Mouse (Mus musculus): Measurements from ENCODE around the gene Zcwpw1. TPM values are rescaled to one million over a fixed set of nuclear protein-coding genes. Genes with fewer than 3 reads are reported as not detected.

Gene Zcwpw1
- polyA plus RNA-seq, 1 experiment from 2014 or later: 17.5 TPM

Other genes with a start within 250 kb of the Zcwpw1 start
- gene Actl6b, start 234.3 kb upstream of the Zcwpw1 start, polyA plus RNA-seq (2016; fragmentation: Nextera tagmentation; extraction: Ambion mirVana): 4.5 and 5.4 TPM in 2 replicates
- 1.7 and 2.2 TPM in 2 replicates for gene Tfr2, start 218.0 kb upstream of the Zcwpw1 start, polyA plus RNA-seq (2016; fragmentation: Nextera tagmentation; extraction: Ambion mirVana)
- gene Mospd3, start 186.7 kb upstream of the Zcwpw1 start, polyA plus RNA-seq (2016; fragmentation: Nextera tagmentation; extraction: Ambion mirVana): 15.9 and 17.2 TPM in 2 replicates
- gene Pcolce, start 174.0 kb upstream of the Zcwpw1 start, polyA plus RNA-seq (2016; fragmentation: Nextera tagmentation; extraction: Ambion mirVana): 122 and 128 TPM in 2 replicates
- gene Fbxo24, start 158.8 kb upstream of the Zcwpw1 start, polyA plus RNA-seq (2016; fragmentation: Nextera tagmentation; extraction: Ambion mirVana): 0.17 and 0.36 TPM in 2 replicates
- 36.7 and 46.5 TPM in 2 replicates for gene Lrch4, start 158.7 kb upstream of the Zcwpw1 start, polyA plus RNA-seq (2016; fragmentation: Nextera tagmentation; extraction: Ambion mirVana)
- gene Gm20605, start 158.6 kb upstream of the Zcwpw1 start, polyA plus RNA-seq (2016; fragmentation: Nextera tagmentation; extraction: Ambion mirVana): 14.2 and 14.6 TPM in 2 replicates
- gene Sap25, start 146.5 kb upstream of the Zcwpw1 start, polyA plus RNA-seq (2016; fragmentation: Nextera tagmentation; extraction: Ambion mirVana): 9.0 and 9.2 TPM in 2 replicates
- gene Irs3, start 142.1 kb upstream of the Zcwpw1 start, polyA plus RNA-seq (2016; fragmentation: Nextera tagmentation; extraction: Ambion mirVana): 0.16 and 0.34 TPM in 2 replicates
- 21.3 and 23.0 TPM in 2 replicates for gene Agfg2, start 103.1 kb upstream of the Zcwpw1 start, polyA plus RNA-seq (2016; fragmentation: Nextera tagmentation; extraction: Ambion mirVana)
- 3.0 and 3.6 TPM in 2 replicates for gene Nyap1, start 46.2 kb upstream of the Zcwpw1 start, polyA plus RNA-seq (2016; fragmentation: Nextera tagmentation; extraction: Ambion mirVana)
- gene Tsc22d4, start 42.1 kb upstream of the Zcwpw1 start, polyA plus RNA-seq (2016; fragmentation: Nextera tagmentation; extraction: Ambion mirVana): 89.8 and 94.3 TPM in 2 replicates
- gene Ppp1r35, start 8.9 kb upstream of the Zcwpw1 start, polyA plus RNA-seq (2016; fragmentation: Nextera tagmentation; extraction: Ambion mirVana): 47.9 and 49.1 TPM in 2 replicates
- gene Mepce, start 143 bp upstream of the Zcwpw1 start, polyA plus RNA-seq (2016; fragmentation: Nextera tagmentation; extraction: Ambion mirVana): 9.1 and 11.5 TPM in 2 replicates
- 0.28 and 0.79 TPM in 2 replicates for gene Pilra, start 48.5 kb downstream of the Zcwpw1 start, polyA plus RNA-seq (2016; fragmentation: Nextera tagmentation; extraction: Ambion mirVana)
- gene Pilrb1, start 70.3 kb downstream of the Zcwpw1 start, polyA plus RNA-seq (2016; fragmentation: Nextera tagmentation; extraction: Ambion mirVana): 0.16 TPM in 1 of 2 replicates, not detected in the other
- gene Pilrb2, start 84.0 kb downstream of the Zcwpw1 start, polyA plus RNA-seq (2016; fragmentation: Nextera tagmentation; extraction: Ambion mirVana): not detected in 2 replicates
- gene Cyp3a13, start 133.8 kb downstream of the Zcwpw1 start, polyA plus RNA-seq (2016; fragmentation: Nextera tagmentation; extraction: Ambion mirVana): not detected in 2 replicates
- 0.06 and 0.07 TPM in 2 replicates for gene Gjc3, start 175.3 kb downstream of the Zcwpw1 start, polyA plus RNA-seq (2016; fragmentation: Nextera tagmentation; extraction: Ambion mirVana)
- gene Azgp1, start 193.7 kb downstream of the Zcwpw1 start, polyA plus RNA-seq (2016; fragmentation: Nextera tagmentation; extraction: Ambion mirVana): not detected in 2 replicates
- gene Smok3a, start 233.5 kb downstream of the Zcwpw1 start, polyA plus RNA-seq (2016; fragmentation: Nextera tagmentation; extraction: Ambion mirVana): not detected in 2 replicates
- gene Smok3b, start 233.6 kb downstream of the Zcwpw1 start, polyA plus RNA-seq (2016; fragmentation: Nextera tagmentation; extraction: Ambion mirVana): not detected in 2 replicates